Mouse (Mus musculus): ENCODE measurements at regions not wholly inside any gene's neighbourhood (a gene's known extent, or its start where the extent isn't known, plus 50 kb on each side); places are given as distances from the start of the nearest gene placed in this dataset.
A peak's percentile ranks its signal among the peaks of the same experiment; 100 is the strongest.

DNA sequence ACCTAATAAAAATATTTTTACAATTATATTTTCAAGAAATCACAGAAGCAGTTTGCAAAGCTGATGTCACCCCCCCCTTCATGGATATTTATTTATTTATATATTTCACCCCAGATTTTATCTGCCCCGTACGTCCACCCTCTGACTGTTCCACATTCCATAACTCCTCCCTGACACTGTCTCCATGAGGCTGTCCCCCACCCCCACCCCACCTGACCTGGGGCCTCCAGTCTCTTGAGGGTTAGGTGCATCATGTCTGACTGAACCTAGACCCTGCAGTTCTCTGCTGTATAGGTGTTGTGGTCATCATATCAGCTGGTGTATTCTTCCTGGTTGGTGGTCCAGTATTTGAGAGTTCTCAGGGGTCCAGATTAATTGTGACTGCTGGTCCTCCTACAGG lies 1083.9 kb upstream of the Cadm2 start:
- no peak for DNase-seq (ENCODE audit: low spot score in 2 of 2)

DNA sequence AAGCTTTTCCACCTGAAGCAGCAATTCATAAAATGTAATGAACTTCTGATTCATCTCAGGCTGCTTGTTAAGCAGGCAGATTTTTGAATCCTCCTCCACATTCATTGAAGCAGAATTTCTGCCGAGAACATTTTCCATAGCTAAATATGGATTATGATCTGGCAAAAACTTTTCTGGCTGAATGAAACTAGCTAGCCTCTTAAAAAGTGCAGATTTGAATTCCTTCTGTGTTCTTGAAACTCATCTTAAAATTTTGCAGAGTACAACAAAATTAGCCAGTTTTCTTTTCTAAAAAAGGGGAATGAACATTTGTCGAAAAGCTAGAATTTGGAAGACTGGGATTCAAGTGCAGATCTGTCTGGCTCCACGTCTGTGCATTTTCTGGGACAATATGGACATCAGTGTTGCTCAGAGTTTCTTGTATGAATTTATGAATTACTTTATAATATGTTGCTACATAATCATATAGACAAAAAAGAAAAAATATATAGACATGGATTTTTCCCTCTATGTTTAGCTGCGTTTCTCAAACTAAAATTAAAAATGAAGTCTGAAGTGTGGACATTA lies 1046.3 kb upstream of the Cadm2 start:
- DNase-seq (ENCODE audit: low spot score in 2 of 2): peak in 1 of 2 experiments; percentile 6

DNA sequence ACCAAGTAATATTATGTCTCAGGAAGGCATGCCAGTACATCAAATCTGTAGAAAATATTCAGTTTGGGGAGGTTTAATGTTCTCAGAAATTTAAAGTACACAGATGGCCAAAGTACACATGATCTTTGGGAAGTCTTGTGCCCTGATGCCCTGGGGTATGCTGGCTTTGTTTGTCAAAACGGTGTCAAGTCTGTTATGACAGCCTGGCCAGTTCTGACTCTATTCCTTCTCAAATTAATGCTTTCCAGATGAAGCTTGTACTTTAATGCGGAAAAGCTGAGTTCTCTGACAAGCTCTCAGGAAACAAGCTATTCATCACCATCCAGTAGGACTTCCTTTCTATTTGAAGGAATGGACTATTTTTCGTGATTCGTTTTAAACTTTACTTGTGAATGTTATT lies 1037.7 kb upstream of the Cadm2 start:
- DNase-seq (ENCODE audit: low spot score in 2 of 2): no peak

DNA sequence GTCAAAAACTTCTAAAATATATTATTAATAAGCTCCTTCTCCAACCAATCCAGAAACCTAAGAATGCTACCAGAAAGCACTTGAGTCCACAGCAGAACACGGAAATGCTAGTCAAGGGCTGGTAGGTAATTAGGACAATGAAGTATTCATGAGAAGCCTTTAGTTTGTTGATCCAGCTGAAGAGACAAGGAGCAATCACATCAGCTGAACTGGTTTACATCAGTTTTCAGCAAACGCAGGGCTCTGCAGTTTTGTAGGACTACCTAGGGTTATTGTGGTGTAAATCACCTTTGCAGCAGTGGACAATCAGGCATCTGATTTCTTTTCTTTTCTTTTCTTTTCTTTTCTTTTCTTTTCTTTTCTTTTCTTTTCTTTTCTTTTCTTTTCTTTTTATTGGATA lies 1007.3 kb upstream of the Cadm2 start:
- no peak for DNase-seq (ENCODE audit: low spot score in 2 of 2)

DNA sequence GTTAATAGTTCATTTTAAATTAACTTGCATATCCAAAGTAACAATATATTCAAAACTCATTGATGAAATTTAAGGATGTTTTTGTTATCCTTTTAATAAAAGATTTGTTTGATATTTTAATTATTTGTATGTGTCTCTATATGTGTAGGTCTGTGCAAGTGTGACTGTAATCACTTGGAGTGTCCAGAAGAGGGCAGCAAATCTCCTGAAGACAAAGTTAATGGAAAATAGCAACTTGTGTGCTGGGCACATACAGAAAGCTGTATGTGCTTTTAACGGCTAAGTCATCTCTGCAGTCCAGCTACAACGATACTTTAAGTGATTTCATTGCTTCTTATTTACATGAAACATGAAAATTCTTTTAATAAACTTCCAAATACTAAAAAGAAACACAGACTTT lies 993.3 kb upstream of the Cadm2 start:
- no peak for DNase-seq (ENCODE audit: low spot score in 2 of 2)
